Mouse (Mus musculus) forebrain, embryonic 14.5 days (tissue): ENCODE measurements around the gene Pcbp2. TPM values are rescaled to one million over a fixed set of nuclear protein-coding genes. Genes with fewer than 3 reads are reported as not detected.

ENCODE experiments used
- ATAC-seq: fragments of 200-750 bp; cut with Nextera tagmentation; 2 replicates; pipeline ENCODE4 v1.8.0; 2017; ENCODE audit warnings: mild to moderate bottlenecking, moderate library complexity
- DNase-seq: peaks from one replicate; pipeline ENCODE4 v3.0.0-alpha.2; 2015; ENCODE audit warnings: low spot score
- H3K27ac ChIP-seq: fragments of 300-500 bp; sonication (generic); 2 replicates; pipeline ENCODE4 v1.5.1; 2014; ENCODE audit warnings: low read depth, mild to moderate bottlenecking, control low read depth, low read length, moderate library complexity
- H3K27me3 ChIP-seq: fragments of 300-500 bp; sonication (generic); replicated peaks from 2 replicates; pipeline ENCODE4 v1.6.1; 2014; ENCODE audit warnings: low read length, control low read depth, mixed read lengths; ENCODE audit not compliant: control insufficient read depth, insufficient read depth
- H3K36me3 ChIP-seq: fragments of 300-500 bp; sonication (generic); 2 replicates; pipeline ENCODE4 v1.6.1; 2014; ENCODE audit warnings: low read length, control low read depth; ENCODE audit not compliant: control insufficient read depth, insufficient read depth
- H3K4me1 ChIP-seq: fragments of 300-500 bp; sonication (generic); 2 replicates; pipeline ENCODE4 v1.6.1; 2014; ENCODE audit warnings: antibody characterized with exemption, low read length, control low read depth; ENCODE audit not compliant: control insufficient read depth, insufficient read depth
- H3K4me2 ChIP-seq: fragments of 300-500 bp; sonication (generic); 2 replicates; pipeline ENCODE4 v1.6.1; 2014; ENCODE audit warnings: mild to moderate bottlenecking, control low read depth, low read length
- H3K4me3 ChIP-seq: fragments of 300-500 bp; sonication (generic); 2 replicates; pipeline ENCODE4 v1.5.1; 2014; ENCODE audit warnings: low read depth, low read length, control low read depth
- H3K9ac ChIP-seq: fragments of 300-500 bp; sonication (generic); 2 replicates; pipeline ENCODE4 v1.6.1; 2014; ENCODE audit warnings: mild to moderate bottlenecking, low read length, control low read depth, moderate library complexity
- H3K9me3 ChIP-seq: fragments of 300-500 bp; sonication (generic); replicated peaks from 2 replicates; pipeline ENCODE4 v1.6.1; 2016; ENCODE audit warnings: low read length, control low read depth, mixed read lengths; ENCODE audit not compliant: control insufficient read depth
- WGBS: fragments of 180-500 bp; shearing (Covaris S2); extraction: QIAGEN DNeasy Blood & Tissue Kit; methylation state at CpG from one replicate; pipeline ENCODE4 v1.1.7; 2014; 5-methylcytosine and 5-hydroxymethylcytosine counted together
- polyA plus RNA-seq: library from polyadenylated mRNA; unstranded; fragments of >200 nt; fragmentation: Nextera tagmentation; extraction: Ambion mirVana; gene quantifications from 2 replicates; pipeline ENCODE4 v1.2.1, GENCODE M21; 2014

The Pcbp2 gene
- polyA plus RNA-seq, 1 experiment from 2014 or later, result 226 TPM

DNA sequence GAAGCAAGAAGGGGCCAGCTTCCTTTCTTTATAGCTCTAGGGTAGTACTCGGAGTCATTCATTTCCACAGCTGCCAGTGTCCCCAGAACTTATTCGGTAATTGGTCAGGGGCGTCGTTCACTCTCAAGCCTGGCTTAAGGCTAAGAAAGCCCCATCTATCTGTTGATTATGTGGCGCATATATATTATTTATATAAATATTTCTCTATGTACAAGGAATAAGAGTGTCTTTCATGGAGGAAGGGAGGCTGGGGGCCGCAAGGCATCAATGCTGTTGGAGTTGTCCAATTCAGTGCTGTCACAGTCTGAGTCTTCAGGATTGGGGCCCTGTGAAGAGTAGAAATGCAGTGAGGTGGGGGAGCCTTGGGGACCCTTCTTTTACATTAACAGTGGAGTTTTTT is 29.5 kb downstream of the Pcbp2 start:
- H3K36me3 ChIP-seq, result peaks cover 97% of the 10 kb centered on the region
- H3K27me3 ChIP-seq, result no peaks in the 10 kb centered on the region
- no peaks in the 10 kb centered on the region for H3K9me3 ChIP-seq
- H3K27ac ChIP-seq, result no peak overlapping the region
- H3K4me2 ChIP-seq, result no peak overlapping the region
- H3K4me3 ChIP-seq, result no peak overlapping the region
- no peak overlapping the region for H3K9ac ChIP-seq
- no peaks in the 10 kb centered on the region for H3K4me1 ChIP-seq
- 92% methylated on average over 6 of the region's 6 CpGs for WGBS
- DNase-seq (no peak), ATAC-seq (no peak)

DNA sequence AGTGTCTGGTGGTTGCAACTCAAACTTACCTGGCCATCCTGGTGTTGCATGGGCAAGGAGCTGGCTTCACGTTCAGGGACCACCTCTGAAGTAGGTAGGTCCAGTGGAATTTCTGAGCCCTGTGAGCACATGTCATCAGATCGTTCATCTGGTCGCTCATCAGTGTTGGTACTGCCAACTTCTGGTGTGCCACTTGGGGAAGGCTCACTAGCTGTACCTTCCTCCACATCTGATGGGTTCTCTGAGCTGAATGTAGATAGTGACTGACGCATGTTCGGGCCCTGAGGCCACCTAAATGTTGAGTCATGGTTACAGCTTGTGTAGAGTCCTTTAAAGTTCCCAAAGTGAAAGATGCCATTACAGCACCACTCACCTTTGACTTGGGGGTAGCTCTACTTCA is 30.1 kb downstream of the Pcbp2 start:
- Histone ChIP-seq H3K9ac (no peak overlapping the region), H3K9me3 (no peaks in the 10 kb centered on the region), H3K27ac (no peak overlapping the region), H3K27me3 (no peaks in the 10 kb centered on the region), H3K36me3 (peaks cover 97% of the 10 kb centered on the region), H3K4me2 (no peak overlapping the region), H3K4me3 (no peak overlapping the region), H3K4me1 (no peaks in the 10 kb centered on the region)
- ATAC-seq (no peak), DNase-seq (no peak)
- WGBS, result 87% methylated on average over 5 of the region's 5 CpGs

DNA sequence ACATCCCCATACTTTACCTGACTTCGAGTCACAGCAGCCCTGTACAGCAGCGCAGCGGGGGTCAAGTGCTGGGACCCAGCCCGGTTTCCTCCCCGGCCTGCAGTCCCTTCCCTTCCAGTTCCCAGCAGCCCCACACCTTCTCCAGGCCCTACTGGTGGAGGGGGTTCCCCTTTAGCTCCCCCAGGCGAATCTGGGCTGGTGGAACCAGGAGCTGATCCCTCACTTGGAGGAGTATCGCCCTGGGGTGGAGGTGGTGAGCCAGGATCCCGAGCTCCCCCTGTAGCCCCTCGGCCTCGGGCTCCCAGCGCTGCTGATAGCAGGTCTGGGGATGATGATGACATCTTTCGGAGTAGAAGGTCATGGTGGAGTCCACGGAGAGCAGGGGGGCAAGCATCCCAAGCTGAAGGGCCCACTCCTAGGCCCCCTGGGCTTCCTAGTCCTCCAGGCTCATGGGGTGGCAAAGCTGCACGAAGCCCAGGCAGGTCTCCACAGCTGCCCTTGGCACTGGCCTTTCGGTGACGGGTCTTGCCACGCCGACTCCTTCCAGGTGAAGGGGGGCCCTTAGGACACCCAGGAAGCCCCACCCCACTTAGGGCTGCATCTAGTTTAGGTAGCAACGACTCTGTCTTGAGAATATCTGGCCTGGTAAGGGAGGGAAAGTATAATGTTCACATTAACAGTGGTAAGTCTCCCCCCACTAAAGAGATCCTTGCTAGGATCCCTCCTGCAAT is 30.9 kb downstream of the Pcbp2 start:
- H3K27me3 ChIP-seq, result no peaks in the 10 kb centered on the region
- no peaks in the 10 kb centered on the region for H3K4me1 ChIP-seq
- H3K9ac ChIP-seq, result no peak overlapping the region
- 91% methylated on average over 19 of the region's 19 CpGs for WGBS
- no peak overlapping the region for H3K27ac ChIP-seq
- ATAC-seq (no peak), DNase-seq (no peak)
- no peak overlapping the region for H3K4me3 ChIP-seq
- H3K36me3 ChIP-seq, result peaks cover 98% of the 10 kb centered on the region
- no peaks in the 10 kb centered on the region for H3K9me3 ChIP-seq
- H3K4me2 ChIP-seq, result no peak overlapping the region

DNA sequence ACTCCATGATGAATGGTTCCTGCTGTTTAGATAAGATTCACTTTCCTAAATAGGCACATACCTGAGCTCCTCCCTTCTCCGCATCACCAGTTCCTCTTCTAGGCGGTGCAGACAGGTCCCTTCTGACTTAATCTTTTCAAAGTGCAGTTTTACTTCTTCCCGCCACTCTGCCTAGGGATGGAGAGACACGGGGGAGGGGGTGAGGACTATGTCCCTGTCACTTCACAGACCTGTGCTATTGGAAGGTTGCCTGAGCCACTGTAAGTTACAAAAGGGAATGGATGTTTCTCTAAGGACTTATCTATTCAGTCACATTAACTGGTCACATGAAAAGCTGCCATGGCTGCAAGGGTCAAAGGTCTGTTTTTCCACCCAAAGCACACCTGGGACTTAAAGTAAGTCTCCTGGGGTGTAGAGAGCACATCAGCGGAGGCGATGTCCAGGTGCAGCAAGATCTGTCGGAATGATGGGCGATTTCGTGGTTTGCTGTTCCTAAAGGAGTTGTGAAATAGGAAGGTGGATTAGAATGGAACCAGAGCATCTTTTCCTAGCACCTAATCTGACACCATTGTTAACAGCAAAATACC is 32.0 kb downstream of the Pcbp2 start:
- 82% methylated on average over 9 of the region's 9 CpGs for WGBS
- no peaks in the 10 kb centered on the region for H3K27me3 ChIP-seq
- no peak for DNase-seq
- H3K4me3 ChIP-seq, result no peak overlapping the region
- no peaks in the 10 kb centered on the region for H3K4me1 ChIP-seq
- H3K27ac ChIP-seq, result no peak overlapping the region
- no peak overlapping the region for H3K4me2 ChIP-seq
- H3K9me3 ChIP-seq, result no peaks in the 10 kb centered on the region
- ATAC-seq, result no peak
- peaks cover 94% of the 10 kb centered on the region for H3K36me3 ChIP-seq
- no peak overlapping the region for H3K9ac ChIP-seq

DNA sequence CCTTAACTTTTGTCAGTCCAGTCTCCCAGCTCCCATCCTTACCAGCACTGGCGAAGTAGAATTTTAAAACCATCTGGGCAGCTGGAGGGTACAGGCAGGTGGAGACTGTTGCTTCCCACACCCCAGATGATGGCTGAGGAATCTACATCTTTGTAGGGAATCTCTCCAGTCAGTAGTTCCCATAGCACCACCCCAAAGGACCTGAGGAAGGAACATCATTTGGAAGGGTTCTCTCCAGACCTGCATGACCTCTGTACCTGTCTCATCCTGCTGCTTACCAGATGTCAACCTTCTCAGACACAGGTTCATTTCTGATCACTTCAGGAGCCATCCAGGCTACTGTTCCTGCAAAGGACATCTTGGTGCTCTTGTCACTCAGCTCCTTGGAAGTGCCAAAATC is 33.1 kb downstream of the Pcbp2 start, which contains the start of gene Gm10337:
Gm10337 (plus strand) TSS at position 276 of the 400 bp plus-strand sequence.
- no peak within 1 kb of the TSS for H3K27ac ChIP-seq
- ATAC-seq (no peak), DNase-seq (no peak)
- H3K9me3 ChIP-seq, result no peaks in the 10 kb centered on the region
- WGBS, result 88% methylated on average over 1 of the region's 1 CpGs
- no peak within 1 kb of the TSS for H3K4me2 ChIP-seq
- H3K36me3 ChIP-seq, result peaks cover 91% of the 10 kb centered on the region
- H3K9ac ChIP-seq, result no peak within 1 kb of the TSS
- no peak within 1 kb of the TSS for H3K4me3 ChIP-seq
- no peaks in the 10 kb centered on the region for H3K27me3 ChIP-seq
- no peaks in the 10 kb centered on the region for H3K4me1 ChIP-seq

DNA sequence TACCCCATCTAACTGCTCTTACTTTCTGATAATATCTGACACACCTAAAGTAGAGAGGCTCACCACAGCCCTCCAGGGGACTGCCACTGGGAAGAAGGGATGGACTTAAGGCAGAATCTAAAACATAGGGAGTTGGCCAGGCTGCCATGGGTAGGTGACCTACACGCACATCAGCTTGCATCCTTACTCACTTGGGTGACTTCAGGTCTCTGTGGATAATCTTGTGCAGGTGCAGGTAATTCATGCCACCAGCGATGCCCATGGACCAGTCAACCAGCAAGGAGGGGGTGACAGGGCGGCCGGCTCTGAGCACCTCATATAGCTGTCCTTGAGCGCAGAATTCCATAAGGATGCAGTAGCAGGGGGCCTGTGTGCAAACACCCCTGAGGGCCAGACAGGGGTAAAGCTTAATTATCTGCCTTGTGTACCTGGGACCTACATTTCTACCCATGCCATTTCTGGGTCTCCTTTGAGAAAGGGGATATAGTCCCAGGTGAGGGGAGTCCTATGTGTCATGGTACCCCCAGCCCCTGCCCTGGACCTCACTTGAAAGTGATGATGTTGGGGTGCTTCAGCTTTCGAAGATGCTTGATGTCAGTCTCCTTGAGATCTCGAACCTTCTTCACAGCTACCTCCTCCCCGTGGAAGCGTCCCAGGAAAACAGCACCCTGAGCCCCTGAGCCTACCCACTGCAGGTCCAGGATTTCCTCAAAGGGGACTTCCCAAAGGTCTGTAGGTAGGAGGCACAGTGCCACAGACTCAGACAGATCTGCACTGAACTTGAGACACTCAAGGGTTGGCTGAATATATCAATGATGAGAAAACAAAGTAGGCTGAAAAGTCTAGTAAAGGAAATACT is 33.8 kb downstream of the Pcbp2 start:
- no peak for ATAC-seq
- no peaks in the 10 kb centered on the region for H3K9me3 ChIP-seq
- no peaks in the 10 kb centered on the region for H3K27me3 ChIP-seq
- no peak overlapping the region for H3K9ac ChIP-seq
- 0 out of 2 replicates have a peak, but pooled peaks cover under 1% of the 10 kb centered on the region for H3K4me1 ChIP-seq
- 91% methylated on average over 9 of the region's 9 CpGs for whole genome bisulfite sequencing
- H3K4me2 ChIP-seq, result no peak overlapping the region
- peaks cover 87% of the 10 kb centered on the region for H3K36me3 ChIP-seq
- no peak for DNase-seq
- H3K27ac ChIP-seq, result no peak overlapping the region
- H3K4me3 ChIP-seq, result no peak overlapping the region

DNA sequence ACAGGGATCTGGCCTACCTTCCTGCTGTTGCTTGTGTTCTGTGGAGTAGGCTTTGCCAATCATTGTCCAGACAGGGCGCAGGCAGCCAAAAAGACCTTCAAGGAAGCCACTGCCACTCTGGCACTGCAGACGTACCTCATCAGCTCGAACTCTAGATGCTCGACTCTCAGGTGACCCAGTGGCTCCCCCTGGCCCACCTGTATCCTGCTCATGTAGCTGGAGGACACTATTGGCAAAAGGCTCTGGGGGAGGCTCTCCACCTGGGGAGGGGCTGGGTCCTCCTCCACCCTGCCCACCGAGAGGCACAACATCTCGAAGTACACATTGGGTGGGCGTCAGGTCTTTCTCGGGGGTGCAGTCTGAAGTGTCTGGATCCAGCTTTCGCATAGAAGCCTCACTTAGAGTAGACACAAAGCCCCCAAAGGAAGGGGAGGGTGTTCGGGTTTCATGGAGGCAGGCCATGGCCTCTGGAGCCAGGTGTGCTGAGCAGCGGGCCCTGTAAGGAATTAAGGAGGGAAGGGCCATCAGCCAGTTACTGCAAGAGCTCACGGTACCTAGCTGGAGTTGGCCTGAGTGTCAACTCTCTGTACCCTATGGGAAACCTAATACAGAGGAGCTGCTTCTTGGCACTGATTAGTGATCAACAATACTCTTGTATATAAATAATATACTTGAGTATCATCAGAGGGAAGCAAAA is 34.9 kb downstream of the Pcbp2 start:
- ATAC-seq, result no peak
- H3K9me3 ChIP-seq, result no peaks in the 10 kb centered on the region

DNA sequence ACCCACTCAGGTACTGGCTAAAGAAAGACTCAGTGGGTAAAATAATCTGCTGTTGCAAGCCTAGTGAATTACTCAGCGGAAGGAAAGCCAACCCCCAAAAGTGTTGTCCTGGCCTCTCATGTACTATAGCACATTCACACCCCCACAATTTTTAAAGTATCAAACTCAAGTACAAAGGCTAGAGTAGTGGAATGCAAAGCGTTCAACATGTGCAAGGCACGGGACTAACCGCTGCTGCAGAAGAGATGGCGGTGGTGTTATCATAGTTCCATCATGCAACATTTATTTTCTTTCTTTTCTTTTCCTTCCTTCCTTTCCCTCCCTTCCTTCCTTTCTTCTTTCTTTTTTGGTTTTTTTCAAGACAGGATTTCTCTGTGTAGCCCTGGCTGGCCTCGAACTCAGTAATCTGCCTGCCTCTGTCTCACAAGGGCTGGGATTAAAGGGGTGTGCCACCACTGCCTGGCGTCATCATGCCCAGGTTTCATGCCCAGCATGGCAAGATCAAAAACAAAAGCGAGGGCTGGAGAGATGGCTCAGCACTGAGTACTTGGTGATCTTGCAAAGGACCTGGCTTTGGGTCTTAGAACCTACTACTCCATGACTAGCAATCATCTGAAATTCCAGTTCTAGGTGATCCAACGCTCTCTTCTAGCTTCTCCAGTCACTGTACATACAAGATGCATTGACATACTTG is 35.6 kb downstream of the Pcbp2 start:
- Histone ChIP-seq H3K36me3 (peaks cover 70% of the 10 kb centered on the region), H3K4me2 (no peak overlapping the region), H3K27me3 (no peaks in the 10 kb centered on the region), H3K4me1 (peaks cover 10% of the 10 kb centered on the region), H3K4me3 (no peak overlapping the region), H3K9me3 (no peaks in the 10 kb centered on the region), H3K9ac (no peak overlapping the region), H3K27ac (no peak overlapping the region)
- ATAC-seq (no peak), DNase-seq (no peak)
- WGBS, result 88% methylated on average over 9 of the region's 9 CpGs

More for the DNA sequence above, 34.9 kb downstream of the Pcbp2 start:
- Histone ChIP-seq H3K4me2 (no peak overlapping the region), H3K9ac (no peak overlapping the region), H3K27me3 (no peaks in the 10 kb centered on the region), H3K4me3 (no peak overlapping the region), H3K27ac (no peak overlapping the region), H3K36me3 (peaks cover 76% of the 10 kb centered on the region), H3K4me1 (peaks cover 8% of the 10 kb centered on the region; the same call in 1 of the 2 replicates)
- no peak for DNase-seq
- WGBS, result 71% methylated on average over 12 of the region's 12 CpGs
